Mouse (Mus musculus) MEL (cell line): ENCODE measurements at regions not wholly inside any gene's neighbourhood (a gene's known extent, or its start where the extent isn't known, plus 50 kb on each side); places are given as distances from the start of the nearest gene placed in this dataset.

Experiments
- DNase-seq: peaks from one replicate; pipeline ENCODE4 v3.0.0; 2011; ENCODE audit warnings: low read depth, low spot score
- H3K27ac ChIP-seq: 2 replicates; pipeline ENCODE4 v1.5.1; 2012; ENCODE audit warnings: low read depth, mild to moderate bottlenecking, control low read depth, low read length, moderate library complexity; ENCODE audit not compliant: control insufficient read depth
- H3K27me3 ChIP-seq, 2 experiments: fragments of 150-350 bp in 1 of 2; sonication (generic) in 1 of 2; 2 replicates each; pipeline ENCODE4 v1.6.1; 2012; ENCODE audit warnings: low read length in 2 of 2, mild to moderate bottlenecking in 2 of 2, improper control_type of control experiment in 1 of 2, moderate library complexity in 1 of 2; ENCODE audit not compliant: insufficient read depth in 2 of 2, control insufficient read depth in 1 of 2
- H3K36me3 ChIP-seq, 2 experiments: 2 replicates each; pipeline ENCODE4 v1.6.1; 2012 to 2014; ENCODE audit warnings: low read length in 2 of 2, improper control_type of control experiment in 1 of 2, inconsistent platforms in 1 of 2, mild to moderate bottlenecking in 1 of 2; ENCODE audit not compliant: insufficient read depth in 2 of 2, control insufficient read depth in 1 of 2
- H3K4me1 ChIP-seq, 2 experiments: fragments of 150-350 bp in 1 of 2; sonication (generic) in 1 of 2; 2 replicates each; pipeline ENCODE4 v1.6.1; 2012; ENCODE audit warnings: low read length in 2 of 2, improper control_type of control experiment in 1 of 2, mild to moderate bottlenecking in 1 of 2; ENCODE audit not compliant: insufficient read depth in 2 of 2, control insufficient read depth in 1 of 2
- H3K4me3 ChIP-seq, 2 experiments: fragments of 150-350 bp in 1 of 2; sonication (generic) in 1 of 2; 2 replicates each; pipeline ENCODE4 v1.5.1; 2012; ENCODE audit warnings: low read depth in 2 of 2, low read length in 2 of 2, mild to moderate bottlenecking in 2 of 2, moderate library complexity in 2 of 2, control low read depth in 1 of 2, improper control_type of control experiment in 1 of 2; ENCODE audit not compliant: control insufficient read depth in 1 of 2, insufficient read depth in 1 of 2
- H3K79me2 ChIP-seq: 2 replicates; pipeline ENCODE4 v1.6.1; 2012; ENCODE audit warnings: mild to moderate bottlenecking, low read length, moderate library complexity; ENCODE audit not compliant: control insufficient read depth, poor library complexity, insufficient read depth
- H3K9ac ChIP-seq: 2 replicates; pipeline ENCODE4 v1.6.1; 2012; ENCODE audit warnings: low read depth, mild to moderate bottlenecking, control low read depth, low read length, moderate library complexity; ENCODE audit not compliant: control insufficient read depth, poor library complexity, severe bottlenecking
- H3K9me3 ChIP-seq: fragments of 150-350 bp; sonication (generic); replicated peaks from 2 replicates; pipeline ENCODE4 v1.6.1; 2012; ENCODE audit warnings: mild to moderate bottlenecking, low read length, improper control_type of control experiment, moderate library complexity; ENCODE audit not compliant: insufficient read depth
- CTCF ChIP-seq, 3 experiments: IDR thresholded peaks in 2 of 3; conservative IDR thresholded peaks in 1 of 3; 2 replicates each; pipeline ENCODE4 v1.5.1; 2011 to 2012; ENCODE audit warnings: low read length in 3 of 3, low read depth in 2 of 3, mild to moderate bottlenecking in 2 of 3, improper control_type of control experiment in 1 of 3, inconsistent platforms in 1 of 3, mixed read lengths in 1 of 3, moderate library complexity in 1 of 3; ENCODE audit not compliant: control insufficient read depth in 1 of 3, insufficient read depth in 1 of 3, poor library complexity in 1 of 3, severe bottlenecking in 1 of 3
- ELF1 ChIP-seq: IDR thresholded peaks from 2 replicates; pipeline ENCODE4 v1.6.1; 2014; ENCODE audit warnings: low read depth, mild to moderate bottlenecking, inconsistent platforms, low read length, improper control_type of control experiment, moderate library complexity
- EP300 ChIP-seq, 2 experiments: IDR thresholded peaks; 2 replicates each; pipeline ENCODE4 v1.6.1; 2011; ENCODE audit warnings: improper control_type of control experiment in 2 of 2, low read length in 2 of 2, low read depth in 1 of 2, mild to moderate bottlenecking in 1 of 2
- ETS1 ChIP-seq: IDR thresholded peaks from 2 replicates; pipeline ENCODE4 v1.6.1; 2012; ENCODE audit warnings: low read depth, mild to moderate bottlenecking, inconsistent platforms, low read length, improper control_type of control experiment, moderate library complexity
- GABPA ChIP-seq: IDR thresholded peaks from 2 replicates; pipeline ENCODE4 v1.6.1; 2012; ENCODE audit warnings: low read depth, mild to moderate bottlenecking, inconsistent platforms, low read length, improper control_type of control experiment, moderate library complexity
- KAT2A ChIP-seq: conservative IDR thresholded peaks from 2 replicates; pipeline ENCODE4 v1.6.1; 2012; ENCODE audit warnings: low read depth, low read length, improper control_type of control experiment, inconsistent platforms
- MAX ChIP-seq: IDR thresholded peaks from 2 replicates; pipeline ENCODE4 v1.6.1; 2011; ENCODE audit warnings: low read length, improper control_type of control experiment
- MEF2A ChIP-seq: IDR thresholded peaks from 2 replicates; pipeline ENCODE4 v1.6.1; 2014; ENCODE audit warnings: low read depth, mild to moderate bottlenecking, inconsistent platforms, low read length, improper control_type of control experiment; ENCODE audit not compliant: poor library complexity, insufficient replicate concordance, severe bottlenecking; ENCODE audit errors: extremely low read depth
- MXI1 ChIP-seq: IDR thresholded peaks from 2 replicates; pipeline ENCODE4 v1.6.1; 2011; ENCODE audit warnings: mild to moderate bottlenecking, low read depth, low read length, improper control_type of control experiment
- NELFE ChIP-seq: IDR thresholded peaks from 2 replicates; pipeline ENCODE4 v1.6.1; 2011; ENCODE audit warnings: low read depth, low read length, improper control_type of control experiment
- POLR2A ChIP-seq, 2 experiments: IDR thresholded peaks; 2 replicates each; pipeline ENCODE4 v1.6.1; 2011 to 2012; ENCODE audit warnings: low read length in 2 of 2, mild to moderate bottlenecking in 2 of 2, control low read depth in 1 of 2, improper control_type of control experiment in 1 of 2, low read depth in 1 of 2, moderate library complexity in 1 of 2; ENCODE audit not compliant: control insufficient read depth in 1 of 2, insufficient read depth in 1 of 2, poor library complexity in 1 of 2
- POLR2AphosphoS5 ChIP-seq: IDR thresholded peaks from 2 replicates; pipeline ENCODE4 v1.6.1; 2012; ENCODE audit warnings: low read depth, borderline replicate concordance, mild to moderate bottlenecking, inconsistent platforms, low read length, moderate library complexity, mixed read lengths
- RAD21 ChIP-seq: IDR thresholded peaks from 2 replicates; pipeline ENCODE4 v1.6.1; 2011; ENCODE audit warnings: mild to moderate bottlenecking, low read depth, low read length, improper control_type of control experiment
- RCOR1 ChIP-seq: IDR thresholded peaks from 2 replicates; pipeline ENCODE4 v1.6.1; 2012; ENCODE audit warnings: low read depth, mild to moderate bottlenecking, inconsistent platforms, low read length, improper control_type of control experiment
- SMC3 ChIP-seq: IDR thresholded peaks from 2 replicates; pipeline ENCODE4 v1.6.1; 2011; ENCODE audit warnings: low read depth, low read length, improper control_type of control experiment
- TAL1 ChIP-seq: IDR thresholded peaks from 2 replicates; pipeline ENCODE4 v1.6.1; 2012; ENCODE audit warnings: mild to moderate bottlenecking, inconsistent platforms, low read length, moderate library complexity, mixed read lengths
- TBP ChIP-seq: IDR thresholded peaks from 2 replicates; pipeline ENCODE4 v1.8.0; 2011; ENCODE audit warnings: low read depth, low read length, improper control_type of control experiment
- USF1 ChIP-seq: IDR thresholded peaks from 2 replicates; pipeline ENCODE4 v1.6.1; 2014; ENCODE audit warnings: low read depth, mild to moderate bottlenecking, inconsistent platforms, low read length, improper control_type of control experiment, moderate library complexity
- USF2 ChIP-seq, 2 experiments: IDR thresholded peaks; 2 replicates each; pipeline ENCODE4 v1.6.1; 2011 to 2012; ENCODE audit warnings: improper control_type of control experiment in 2 of 2, low read length in 2 of 2, borderline replicate concordance in 1 of 2, inconsistent platforms in 1 of 2, low read depth in 1 of 2, mild to moderate bottlenecking in 1 of 2; ENCODE audit not compliant: insufficient read depth in 1 of 2
- ZC3H11A ChIP-seq: IDR thresholded peaks from 2 replicates; pipeline ENCODE4 v1.6.1; 2012; ENCODE audit warnings: low read depth, mild to moderate bottlenecking, inconsistent platforms, low read length, improper control_type of control experiment
- ZNF384 ChIP-seq: IDR thresholded peaks from 2 replicates; pipeline ENCODE4 v1.6.1; 2012; ENCODE audit warnings: low read depth, mild to moderate bottlenecking, inconsistent platforms, low read length, improper control_type of control experiment

DNA sequence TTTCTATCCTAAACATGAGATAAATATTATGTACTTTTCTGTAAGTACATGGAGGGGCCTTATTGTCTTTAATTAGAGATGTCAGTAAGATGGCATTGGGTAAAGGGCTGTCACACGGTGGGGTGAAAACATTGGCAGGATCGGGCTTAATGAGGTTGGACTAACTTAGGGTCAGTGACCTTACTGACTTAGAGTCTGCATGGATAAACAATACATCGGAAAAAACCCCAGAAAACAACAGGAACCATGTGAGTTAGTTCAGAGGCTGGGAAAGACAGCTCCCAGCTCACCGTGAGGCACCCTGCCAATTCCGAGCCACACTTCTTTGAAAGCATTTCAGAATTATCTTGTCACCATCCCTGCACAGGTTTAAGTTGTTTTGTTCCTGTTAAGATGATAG, 363.3 kb upstream of the Camk1g start:
- TF ChIP-seq USF1 (no peak), POLR2AphosphoS5 (no peak), USF2 (IDR thresholded peaks at IDR 0.05; ENCODE audit: borderline replicate concordance in 1 of 2, insufficient read depth in 1 of 2, low read depth in 1 of 2, low read length in 2 of 2) (no peak), TBP (no peak), ETS1 (no peak), ZC3H11A (no peak), RCOR1 (no peak), SMC3 (no peak)
- TF ChIP-seq, all 39 proteins: peak for 0
- DNase-seq, result no peak
- Histone ChIP-seq H3K9ac (no peak overlapping the region), H3K36me3 (no peaks in the 10 kb centered on the region), H3K9me3 (no peaks in the 10 kb centered on the region), H3K4me1 (no peaks in the 10 kb centered on the region), H3K4me3 (no peak overlapping the region), H3K27me3 (no peaks in the 10 kb centered on the region), H3K27ac (no peak overlapping the region), H3K79me2 (no peaks in the 10 kb centered on the region)

DNA sequence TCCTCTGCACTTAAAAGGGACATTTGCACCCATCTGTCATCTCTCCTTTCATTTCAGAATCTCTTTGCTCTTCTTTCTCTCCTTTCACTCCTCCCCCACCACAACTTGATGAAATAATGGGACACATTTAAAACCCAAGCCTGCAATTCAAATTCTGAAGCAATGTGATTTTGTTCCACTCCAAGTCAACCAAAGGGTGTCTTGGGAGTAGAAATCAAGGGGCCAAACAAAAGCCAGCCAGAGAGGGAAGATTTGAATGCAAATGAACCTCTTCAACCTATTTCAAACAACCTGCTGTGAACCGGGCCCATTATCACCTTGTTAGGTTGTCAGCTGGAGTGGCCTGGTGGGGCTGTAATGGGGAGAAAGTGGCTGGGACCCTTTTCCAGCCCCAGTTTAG, 362.0 kb upstream of the Camk1g start:
- H3K9me3 ChIP-seq, result no peaks in the 10 kb centered on the region
- TF ChIP-seq TBP, result no peak
- TF ChIP-seq ELF1, result no peak
- TF ChIP-seq ZC3H11A, result no peak
- no peak for TF ChIP-seq RAD21
- no peak for TF ChIP-seq CTCF (IDR thresholded peaks at IDR 0.05 in 2 of 3, conservative IDR thresholded peaks at IDR 0.05 in 1 of 3; ENCODE audit: control insufficient read depth in 1 of 3, insufficient read depth in 1 of 3, low read depth in 2 of 3, low read length in 3 of 3, poor library complexity in 1 of 3, severe bottlenecking in 1 of 3)
- no peak for TF ChIP-seq POLR2A (IDR thresholded peaks at IDR 0.05; ENCODE audit: control insufficient read depth in 1 of 2, insufficient read depth in 1 of 2, low read depth in 1 of 2, low read length in 2 of 2, poor library complexity in 1 of 2)
- TF ChIP-seq, all 39 proteins: peak for 0
- Histone ChIP-seq H3K36me3 (no peaks in the 10 kb centered on the region), H3K9ac (no peak overlapping the region), H3K4me1 (no peaks in the 10 kb centered on the region), H3K27me3 (no peaks in the 10 kb centered on the region), H3K27ac (no peak overlapping the region), H3K4me3 (no peak overlapping the region), H3K79me2 (no peaks in the 10 kb centered on the region)
- no peak for DNase-seq

DNA sequence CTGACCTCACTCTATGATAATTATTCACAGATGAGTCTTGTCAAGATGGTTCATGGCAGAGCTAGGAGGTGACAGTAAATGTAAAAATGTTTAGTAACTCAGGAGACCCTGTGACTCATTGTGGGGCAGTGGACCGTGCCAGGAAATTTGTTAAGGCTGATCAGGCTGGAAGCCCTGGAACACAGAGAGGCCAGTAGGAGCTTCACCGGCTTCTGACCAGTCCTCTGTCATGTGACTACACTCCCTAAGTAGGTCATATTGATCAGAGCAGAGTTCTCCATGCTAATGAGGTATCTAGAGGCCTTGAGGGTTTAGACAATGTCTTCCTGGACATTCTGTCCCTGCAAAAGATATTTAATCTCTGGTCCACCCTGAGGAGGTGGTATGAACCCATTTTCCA, 351.8 kb upstream of the Camk1g start:
- Histone ChIP-seq H3K9me3 (no peaks in the 10 kb centered on the region), H3K4me3 (no peak overlapping the region), H3K27ac (no peak overlapping the region), H3K4me1 (no peaks in the 10 kb centered on the region), H3K36me3 (no peaks in the 10 kb centered on the region), H3K9ac (no peak overlapping the region), H3K79me2 (no peaks in the 10 kb centered on the region), H3K27me3 (no peaks in the 10 kb centered on the region)
- DNase-seq, result no peak
- TF ChIP-seq GABPA (no peak), KAT2A (no peak), NELFE (no peak), POLR2AphosphoS5 (no peak), EP300 (IDR thresholded peaks at IDR 0.05; ENCODE audit: low read depth in 1 of 2, low read length in 2 of 2) (no peak), MAX (no peak), USF1 (no peak), CTCF (IDR thresholded peaks at IDR 0.05 in 2 of 3, conservative IDR thresholded peaks at IDR 0.05 in 1 of 3; ENCODE audit: control insufficient read depth in 1 of 3, insufficient read depth in 1 of 3, low read depth in 2 of 3, low read length in 3 of 3, poor library complexity in 1 of 3, severe bottlenecking in 1 of 3) (no peak), RCOR1 (no peak), SMC3 (no peak), ZNF384 (no peak), MXI1 (no peak), ETS1 (no peak), TAL1 (no peak), MEF2A (no peak)
